Mouse (Mus musculus): ENCODE results near the gene Kif13a. TPM values are rescaled to one million over a fixed set of nuclear protein-coding genes. Genes with fewer than 3 reads are reported as not detected.
A peak's percentile ranks its signal among the peaks of the same experiment; 100 is the strongest.

Kif13a gene
- polyA plus RNA-seq, 1 experiment from 2014 or later: 7.9 TPM

GRCm38 (mm10) chr13:46880736-46881135 is 48.9 kb downstream of the Kif13a start:
- H3K27ac ChIP-seq (ENCODE audit: low read length): no peak overlapping the region
- ATAC-seq (ENCODE audit: insufficient read depth, low FRiP score): no peak
- 43% methylated on average over 14 of the region's 14 CpGs for WGBS
- no peaks in the 10 kb centered on the region for H3K9me3 ChIP-seq (replicated peaks; ENCODE audit: control insufficient read depth, low read length)
- no peak overlapping the region for H3K4me3 ChIP-seq (replicated peaks; ENCODE audit: low read length)
- H3K4me1 ChIP-seq (ENCODE audit: control insufficient read depth, insufficient read depth, low read length): peaks cover 26% of the 10 kb centered on the region
- H3K36me3 ChIP-seq (ENCODE audit: control insufficient read depth, insufficient read depth, low read length): no peaks in the 10 kb centered on the region
- H3K9ac ChIP-seq (ENCODE audit: low read length): no peak overlapping the region
- H3K4me2 ChIP-seq (ENCODE audit: low read depth, low read length): no peak overlapping the region
- H3K27me3 ChIP-seq (ENCODE audit: control insufficient read depth, insufficient read depth, low read length): no peaks in the 10 kb centered on the region

GRCm38 (mm10) chr13:46880243-46880642 is 49.4 kb downstream of the Kif13a start:
- no peaks in the 10 kb centered on the region for H3K9me3 ChIP-seq (replicated peaks; ENCODE audit: control insufficient read depth, low read length)
- H3K4me2 ChIP-seq (ENCODE audit: low read depth, low read length): no peak overlapping the region
- no peak overlapping the region for H3K9ac ChIP-seq (ENCODE audit: low read length)
- no peak overlapping the region for H3K4me3 ChIP-seq (replicated peaks; ENCODE audit: low read length)
- no peak overlapping the region for H3K27ac ChIP-seq (ENCODE audit: low read length)
- no peaks in the 10 kb centered on the region for H3K36me3 ChIP-seq (ENCODE audit: control insufficient read depth, insufficient read depth, low read length)
- no peaks in the 10 kb centered on the region for H3K27me3 ChIP-seq (ENCODE audit: control insufficient read depth, insufficient read depth, low read length)
- H3K4me1 ChIP-seq (ENCODE audit: control insufficient read depth, insufficient read depth, low read length): peaks cover 21% of the 10 kb centered on the region; the same call in 1 of the 2 replicates
- WGBS: 84% methylated on average over 6 of the region's 6 CpGs
- ATAC-seq (ENCODE audit: insufficient read depth, low FRiP score): no peak

- H3K9me3 ChIP-seq (replicated peaks; ENCODE audit: control insufficient read depth, low read length): no peaks in the 10 kb centered on the region
- no peak for ATAC-seq (ENCODE audit: insufficient read depth, low FRiP score)
- peaks cover 12% of the 10 kb centered on the region; the same call in 1 of the 2 replicates for H3K4me1 ChIP-seq (ENCODE audit: control insufficient read depth, insufficient read depth, low read length)
- H3K27me3 ChIP-seq (ENCODE audit: control insufficient read depth, insufficient read depth, low read length): no peaks in the 10 kb centered on the region
- H3K36me3 ChIP-seq (ENCODE audit: control insufficient read depth, insufficient read depth, low read length): no peaks in the 10 kb centered on the region
- no peak overlapping the region for H3K4me2 ChIP-seq (ENCODE audit: low read depth, low read length)
- WGBS: 84% methylated on average over 4 of the region's 4 CpGs
- H3K4me3 ChIP-seq (replicated peaks; ENCODE audit: low read length): no peak overlapping the region
- H3K27ac ChIP-seq (ENCODE audit: low read length): no peak overlapping the region
- no peak overlapping the region for H3K9ac ChIP-seq (ENCODE audit: low read length)
Measured at GRCm38 (mm10) chr13:46877049-46877448, 52.6 kb downstream of the Kif13a start.

- Histone ChIP-seq H3K27ac (ENCODE audit: low read length) (no peak overlapping the region), H3K4me2 (ENCODE audit: low read depth, low read length) (no peak overlapping the region), H3K4me1 (ENCODE audit: control insufficient read depth, insufficient read depth, low read length) (peaks cover 12% of the 10 kb centered on the region; the same call in 1 of the 2 replicates), H3K4me3 (replicated peaks; ENCODE audit: low read length) (no peak overlapping the region), H3K27me3 (ENCODE audit: control insufficient read depth, insufficient read depth, low read length) (no peaks in the 10 kb centered on the region), H3K9me3 (replicated peaks; ENCODE audit: control insufficient read depth, low read length) (no peaks in the 10 kb centered on the region), H3K9ac (ENCODE audit: low read length) (no peak overlapping the region), H3K36me3 (ENCODE audit: control insufficient read depth, insufficient read depth, low read length) (no peaks in the 10 kb centered on the region)
- 17% methylated on average over 6 of the region's 6 CpGs for WGBS
- peak; percentile 82; the same call in 1 of the 2 replicates for ATAC-seq (ENCODE audit: insufficient read depth, low FRiP score)
Measured at GRCm38 (mm10) chr13:46875377-46875776, 54.3 kb downstream of the Kif13a start.

GRCm38 (mm10) chr13:46872732-46873131 is 56.9 kb downstream of the Kif13a start:
- H3K9ac ChIP-seq (ENCODE audit: low read length): no peak overlapping the region
- no peak overlapping the region for H3K27ac ChIP-seq (ENCODE audit: low read length)
- no peak overlapping the region for H3K4me3 ChIP-seq (replicated peaks; ENCODE audit: low read length)
- 76% methylated on average over 11 of the region's 11 CpGs for WGBS
- H3K27me3 ChIP-seq (ENCODE audit: control insufficient read depth, insufficient read depth, low read length): no peaks in the 10 kb centered on the region
- H3K4me2 ChIP-seq (ENCODE audit: low read depth, low read length): no peak overlapping the region
- H3K9me3 ChIP-seq (replicated peaks; ENCODE audit: control insufficient read depth, low read length): no peaks in the 10 kb centered on the region
- no peaks in the 10 kb centered on the region for H3K36me3 ChIP-seq (ENCODE audit: control insufficient read depth, insufficient read depth, low read length)
- ATAC-seq (ENCODE audit: insufficient read depth, low FRiP score): no peak
- H3K4me1 ChIP-seq (ENCODE audit: control insufficient read depth, insufficient read depth, low read length): peaks cover 12% of the 10 kb centered on the region; the same call in 1 of the 2 replicates

DNA sequence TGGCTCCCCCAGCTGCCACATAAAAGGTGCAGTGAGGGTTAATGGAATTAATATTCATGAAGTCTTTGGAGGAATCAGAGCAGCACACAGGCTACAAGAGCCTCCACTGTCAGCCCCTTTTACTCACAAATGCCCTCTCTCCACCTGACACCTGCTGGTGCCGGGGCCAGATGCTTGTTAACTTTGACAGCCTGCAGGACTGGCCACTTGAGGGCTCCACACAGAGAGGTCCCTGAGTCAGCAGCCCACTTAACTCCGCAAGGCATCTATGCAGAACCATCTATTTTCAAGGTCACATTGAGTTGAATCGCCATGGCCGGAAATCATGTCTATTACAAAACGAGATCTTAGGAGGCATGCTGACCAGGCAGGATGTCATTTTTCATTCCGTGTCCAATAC is 57.5 kb downstream of the Kif13a start:
- H3K27me3 ChIP-seq (ENCODE audit: control insufficient read depth, insufficient read depth, low read length): no peaks in the 10 kb centered on the region
- no peak for ATAC-seq (ENCODE audit: insufficient read depth, low FRiP score)
- no peak overlapping the region for H3K9ac ChIP-seq (ENCODE audit: low read length)
- H3K4me1 ChIP-seq (ENCODE audit: control insufficient read depth, insufficient read depth, low read length): peaks cover 12% of the 10 kb centered on the region; the same call in 1 of the 2 replicates
- no peaks in the 10 kb centered on the region for H3K36me3 ChIP-seq (ENCODE audit: control insufficient read depth, insufficient read depth, low read length)
- H3K27ac ChIP-seq (ENCODE audit: low read length): no peak overlapping the region
- H3K4me3 ChIP-seq (replicated peaks; ENCODE audit: low read length): no peak overlapping the region
- H3K4me2 ChIP-seq (ENCODE audit: low read depth, low read length): no peak overlapping the region
- 38% methylated on average over 6 of the region's 6 CpGs for WGBS
- no peaks in the 10 kb centered on the region for H3K9me3 ChIP-seq (replicated peaks; ENCODE audit: control insufficient read depth, low read length)

- Histone ChIP-seq H3K4me2 (ENCODE audit: low read depth, low read length) (no peak overlapping the region), H3K4me1 (ENCODE audit: control insufficient read depth, insufficient read depth, low read length) (0 out of 2 replicates have a peak, but pooled peaks cover 3% of the 10 kb centered on the region), H3K27ac (ENCODE audit: low read length) (no peak overlapping the region), H3K4me3 (replicated peaks; ENCODE audit: low read length) (no peak overlapping the region), H3K9ac (ENCODE audit: low read length) (no peak overlapping the region), H3K36me3 (ENCODE audit: control insufficient read depth, insufficient read depth, low read length) (no peaks in the 10 kb centered on the region), H3K27me3 (ENCODE audit: control insufficient read depth, insufficient read depth, low read length) (no peaks in the 10 kb centered on the region), H3K9me3 (replicated peaks; ENCODE audit: control insufficient read depth, low read length) (no peaks in the 10 kb centered on the region)
- ATAC-seq (ENCODE audit: insufficient read depth, low FRiP score): no peak
- WGBS: 85% methylated on average over 13 of the region's 13 CpGs
Measured at GRCm38 (mm10) chr13:46869464-46869863, 60.2 kb downstream of the Kif13a start.

DNA sequence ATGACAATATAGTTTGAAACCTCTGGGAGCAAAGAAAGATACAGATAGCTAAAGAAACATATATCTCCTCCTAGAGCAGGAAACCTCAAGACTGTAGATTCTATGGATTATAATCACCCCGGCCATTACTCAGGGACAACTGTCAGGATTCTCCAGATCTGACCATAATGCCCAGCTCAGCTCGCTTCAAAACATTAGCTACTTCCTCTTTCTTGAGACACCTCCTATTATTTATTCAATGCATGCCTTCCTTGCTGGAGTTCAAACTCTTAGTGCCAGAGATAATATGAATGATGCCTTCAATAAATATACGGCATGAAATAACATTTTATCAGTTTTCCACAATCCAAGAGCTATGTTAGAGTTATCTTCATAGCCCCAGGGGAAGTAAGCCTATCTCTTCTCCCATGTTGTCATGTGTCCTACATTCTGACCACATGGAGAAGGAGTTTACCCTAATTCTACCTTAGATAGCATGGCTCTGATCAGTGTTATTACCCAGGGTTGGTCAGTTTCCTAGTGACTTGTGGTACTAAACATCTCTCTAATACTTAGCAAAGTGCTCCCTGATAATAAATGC is 66.4 kb downstream of the Kif13a start:
- no peaks in the 10 kb centered on the region for H3K4me1 ChIP-seq (ENCODE audit: control insufficient read depth, insufficient read depth, low read length)
- H3K4me3 ChIP-seq (replicated peaks; ENCODE audit: low read length): no peak overlapping the region
- no peak overlapping the region for H3K27ac ChIP-seq (ENCODE audit: low read length)
- H3K36me3 ChIP-seq (ENCODE audit: control insufficient read depth, insufficient read depth, low read length): no peaks in the 10 kb centered on the region
- H3K9me3 ChIP-seq (replicated peaks; ENCODE audit: control insufficient read depth, low read length): no peaks in the 10 kb centered on the region
- no peak overlapping the region for H3K4me2 ChIP-seq (ENCODE audit: low read depth, low read length)
- WGBS: 63% methylated on average over 3 of the region's 3 CpGs
- no peak for ATAC-seq (ENCODE audit: insufficient read depth, low FRiP score)
- no peak overlapping the region for H3K9ac ChIP-seq (ENCODE audit: low read length)
- H3K27me3 ChIP-seq (ENCODE audit: control insufficient read depth, insufficient read depth, low read length): no peaks in the 10 kb centered on the region

DNA sequence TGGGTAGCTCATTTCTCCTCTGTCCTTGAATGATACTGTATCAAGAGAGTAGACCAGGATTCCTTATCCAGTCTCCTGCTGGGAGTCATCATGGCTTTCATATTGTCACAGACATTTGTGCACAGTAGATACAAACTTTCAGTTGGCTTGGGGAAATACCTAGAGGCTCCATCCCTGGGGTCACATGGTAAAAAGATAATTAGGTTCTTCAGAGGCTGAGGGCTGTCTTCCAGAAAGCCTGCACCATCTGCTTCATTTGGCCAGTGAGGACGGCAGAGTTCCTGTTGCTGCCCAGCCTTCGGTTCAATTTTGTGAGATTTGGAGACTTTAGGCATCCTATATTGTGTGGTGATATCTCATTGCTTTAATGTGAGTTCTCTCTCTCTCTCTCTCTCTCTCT is 69.8 kb downstream of the Kif13a start:
- Histone ChIP-seq H3K36me3 (ENCODE audit: control insufficient read depth, insufficient read depth, low read length) (no peaks in the 10 kb centered on the region), H3K4me1 (ENCODE audit: control insufficient read depth, insufficient read depth, low read length) (no peaks in the 10 kb centered on the region), H3K9me3 (replicated peaks; ENCODE audit: control insufficient read depth, low read length) (no peaks in the 10 kb centered on the region), H3K27ac (ENCODE audit: low read length) (no peak overlapping the region), H3K27me3 (ENCODE audit: control insufficient read depth, insufficient read depth, low read length) (no peaks in the 10 kb centered on the region), H3K4me2 (ENCODE audit: low read depth, low read length) (no peak overlapping the region), H3K4me3 (replicated peaks; ENCODE audit: low read length) (no peak overlapping the region), H3K9ac (ENCODE audit: low read length) (no peak overlapping the region)
- 88% methylated on average over 2 of the region's 2 CpGs for WGBS
- no peak for ATAC-seq (ENCODE audit: insufficient read depth, low FRiP score)
